8 mouse cellular contexts compared by ENCODE assay signal in the genomic region with DNA sequence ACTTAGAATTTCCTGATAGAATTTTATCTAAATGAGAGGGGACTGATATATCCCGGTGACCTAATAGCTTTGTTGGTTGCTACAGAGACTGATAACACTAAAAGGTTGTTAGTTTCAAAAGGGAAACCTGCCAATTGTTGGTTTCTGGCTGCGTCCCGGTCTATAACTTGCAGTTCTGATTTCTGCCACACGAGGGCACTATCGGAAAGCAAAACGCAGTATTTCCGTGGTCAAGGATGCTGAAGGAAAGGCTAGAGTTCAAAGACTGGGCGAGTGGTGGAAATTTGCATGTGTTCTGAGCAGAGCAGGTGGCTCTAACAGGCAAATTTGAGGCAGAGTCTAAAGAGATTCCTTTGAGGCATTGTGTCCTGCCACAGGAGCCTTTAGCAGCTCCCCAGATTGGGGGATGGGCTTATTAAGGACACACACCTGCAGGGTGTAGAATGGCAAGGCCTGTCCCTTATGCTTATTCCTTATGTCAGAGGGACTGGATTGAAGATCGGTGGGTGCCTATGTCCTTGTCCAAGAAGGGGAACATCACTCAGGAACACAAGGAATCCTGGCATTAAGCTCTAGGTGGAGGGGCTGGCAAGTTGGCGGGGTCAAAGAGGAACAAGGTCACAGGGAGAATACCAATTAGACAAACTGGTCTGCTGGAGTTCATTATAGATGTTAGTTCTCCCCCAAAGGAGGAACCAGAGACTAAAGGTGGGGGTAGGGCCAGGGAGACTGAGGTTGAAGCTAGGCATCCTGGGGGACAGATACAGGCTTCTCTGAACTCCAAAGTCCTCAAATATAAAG. TPM values are rescaled to one million over a fixed set of nuclear protein-coding genes. Genes with fewer than 3 reads are reported as not detected.
DNase-seq lines count a peak whose midpoint lies in the region; ATAC-seq and TF ChIP-seq lines count a peak whose summit lies in the region.
"Had no signal": no experiment of that assay in that cellular context is flagged by ENCODE, and none has a peak within 500 bp of the region (broad histone marks: within the 10 kb centered on the region; RNA-seq: fewer than 3 reads in every experiment).

No protein-coding gene starts in this region.

- no peak overlapping the region for H3K9ac ChIP-seq in intestine, postnatal 0 days (ENCODE audit: low read depth, low read length)
- H3K9ac ChIP-seq: neural tube, embryonic 12.5 days had no signal

- H3K27ac ChIP-seq in intestine, postnatal 0 days (ENCODE audit: low read depth, low read length), result no peak overlapping the region
- H3K27ac ChIP-seq: neural tube, embryonic 12.5 days had no signal

- H3K4me2 ChIP-seq in intestine, postnatal 0 days (replicated peaks; ENCODE audit: low read depth), result 0 out of 2 replicates have a peak overlapping the region, but pooled peaks have one; percentile 24
- H3K4me2 ChIP-seq: neural tube, embryonic 12.5 days had no signal

- no peaks in the 10 kb centered on the region for H3K36me3 ChIP-seq in intestine, postnatal 0 days (ENCODE audit: control insufficient read depth, insufficient read depth)
- H3K36me3 ChIP-seq: neural tube, embryonic 12.5 days had no signal

- ATAC-seq in intestine, postnatal 0 days, result 0 out of 2 replicates have a peak, but pooled peaks have one; percentile 17
- ATAC-seq in monocyte, adult 5-6 weeks (replicated peaks; ENCODE audit: insufficient number of reproducible peaks, low FRiP score, low TSS enrichment, poor library complexity, severe bottlenecking), result peak; percentile 79

- intact Hi-C loops in left cerebral cortex, postnatal 4 days (cut with DNase I), result loop anchor here (2.0 to 10.0 kb wide), 3 partner anchors 114 to 384 kb away; partner anchors contain the start of genes Ankrd13b and Ssh2

- 14% methylated on average over 10 of the region's 10 CpGs for WGBS in intestine, postnatal 0 days

- H3K9me3 ChIP-seq in intestine, postnatal 0 days (ENCODE audit: control insufficient read depth), result no peaks in the 10 kb centered on the region
- H3K9me3 ChIP-seq: neural tube, embryonic 12.5 days had no signal

- no peak overlapping the region for H3K4me3 ChIP-seq in intestine, postnatal 0 days (ENCODE audit: low read depth, low read length)
- H3K4me3 ChIP-seq: neural tube, embryonic 12.5 days had no signal

- TF ChIP-seq CTCF in intestine, postnatal 0 days (IDR thresholded peaks at IDR 0.05; ENCODE audit: low read depth), result peak; percentile 95

- no peaks in the 10 kb centered on the region for H3K27me3 ChIP-seq in intestine, postnatal 0 days (replicated peaks; ENCODE audit: control insufficient read depth, insufficient read depth, low read length)

- peak; percentile 74 for DNase-seq in WW6 (ENCODE audit: low read depth, low spot score)
- peak; percentile 80 for DNase-seq in cerebellum, adult 8-10 months
- peak; percentile 83 to 84 for DNase-seq in frontal cortex, postnatal 36 days (ENCODE audit: low spot score in 2 of 2)
- DNase-seq in left cerebral cortex, postnatal 4 days, result peak; percentile 71
- DNase-seq in spleen, postnatal 36 days (ENCODE audit: low spot score in 2 of 2), result peak; percentile 62 to 63

- no peaks in the 10 kb centered on the region for H3K4me1 ChIP-seq in intestine, postnatal 0 days (replicated peaks; ENCODE audit: control insufficient read depth, insufficient read depth, low read length)

RNA-seq across cellular contexts. Expression of gene Nsrp1, which starts 22.1 kb away (rescaled TPM):
- 54.3 and 65.8 TPM in 2 replicates for polyA plus RNA-seq in intestine, postnatal 0 days (2015; fragmentation: Nextera tagmentation; extraction: Ambion mirVana)
- total RNA-seq in left cerebral cortex, postnatal 4 days (2021), result 10 to 100 TPM; 11.3 to 15.2 TPM
- total RNA-seq in monocyte, adult 5-6 weeks (2017), result 38.3 to 53.1 TPM (median 43.4 TPM) in 3 replicates
